Mouse (Mus musculus): ENCODE results near the gene Taco1. TPM values are rescaled to one million over a fixed set of nuclear protein-coding genes. Genes with fewer than 3 reads are reported as not detected.

The Taco1 gene
- polyA plus RNA-seq, 1 experiment from 2014 or later = 7.6 TPM

DNA sequence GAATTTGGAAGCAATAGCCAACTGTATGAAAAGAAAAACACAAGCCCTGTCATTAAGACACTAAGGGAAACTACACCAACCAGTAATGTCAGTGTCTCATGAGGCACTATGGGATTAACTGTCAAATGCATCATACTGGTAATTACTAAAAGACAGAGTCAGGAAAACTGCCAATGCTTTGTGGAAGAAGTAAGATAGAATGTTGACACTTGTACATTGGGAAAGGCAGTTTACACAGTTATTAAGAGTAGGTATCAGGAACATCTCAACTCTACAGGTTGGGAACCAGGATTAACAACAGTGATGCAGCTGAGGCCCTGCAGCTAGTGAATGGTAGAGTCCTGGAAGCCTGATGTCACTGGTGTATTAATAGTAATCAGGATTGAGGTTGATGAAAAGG lies 21.5 kb upstream of the Taco1 start:
- no peak for ATAC-seq (ENCODE audit: low FRiP score, low read depth)
- H3K4me3 ChIP-seq = no peak overlapping the region
- no peak overlapping the region for H3K4me2 ChIP-seq
- H3K9ac ChIP-seq = no peak overlapping the region
- no peaks in the 10 kb centered on the region for H3K27me3 ChIP-seq
- peaks cover 12% of the 10 kb centered on the region for H3K4me1 ChIP-seq (replicated peaks)
- peaks cover 23% of the 10 kb centered on the region for H3K36me3 ChIP-seq
- H3K9me3 ChIP-seq = no peaks in the 10 kb centered on the region
- H3K27ac ChIP-seq (replicated peaks) = no peak overlapping the region

DNA sequence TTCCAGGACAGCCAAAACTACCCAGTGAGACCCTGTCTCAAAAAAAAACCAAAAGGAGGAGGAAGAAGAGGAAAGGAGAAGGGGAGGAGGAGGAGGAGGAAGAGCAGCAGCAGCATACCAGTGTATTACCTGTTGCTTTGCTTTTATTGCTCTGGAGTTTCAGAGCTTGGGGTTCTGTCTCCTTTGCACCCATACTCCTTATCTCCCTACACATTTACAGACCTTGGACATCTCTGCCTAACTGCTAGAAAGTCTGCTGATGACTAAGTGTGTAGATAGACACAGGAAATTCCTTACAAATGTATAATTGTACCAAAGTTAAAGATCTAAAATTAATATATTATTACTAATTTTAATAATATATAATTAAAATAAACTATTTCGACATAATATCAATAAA lies 20.6 kb upstream of the Taco1 start:
- no peak overlapping the region for H3K9ac ChIP-seq
- 0 out of 2 replicates have a peak, but pooled peaks cover 6% of the 10 kb centered on the region for H3K4me1 ChIP-seq (replicated peaks)
- H3K27me3 ChIP-seq = no peaks in the 10 kb centered on the region
- H3K36me3 ChIP-seq = peaks cover 23% of the 10 kb centered on the region
- no peak overlapping the region for H3K4me2 ChIP-seq
- H3K4me3 ChIP-seq = no peak overlapping the region
- 97% methylated on average over 1 of the region's 1 CpGs for WGBS
- H3K9me3 ChIP-seq = no peaks in the 10 kb centered on the region
- no peak for ATAC-seq (ENCODE audit: low FRiP score, low read depth)
- no peak overlapping the region for H3K27ac ChIP-seq (replicated peaks)

DNA sequence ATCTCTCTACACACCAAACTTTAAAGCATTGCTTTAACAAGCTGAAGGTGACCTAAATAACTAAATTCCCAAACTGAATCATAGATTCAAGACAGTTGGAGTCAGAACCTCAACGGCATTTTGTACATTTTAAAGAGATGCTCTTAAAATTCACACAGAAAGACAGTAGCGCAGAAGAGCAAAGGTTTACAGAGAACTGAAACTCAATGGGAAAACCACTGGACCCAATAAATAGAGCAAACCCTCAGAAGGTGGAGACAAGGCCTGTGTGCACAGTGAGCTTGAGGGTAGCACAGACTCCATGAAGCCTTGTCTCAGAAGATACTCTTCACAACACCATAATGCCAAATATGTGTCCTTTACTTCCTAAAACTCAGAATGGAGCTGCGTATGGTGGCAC lies 20.1 kb upstream of the Taco1 start:
- Histone ChIP-seq H3K27ac (replicated peaks) (no peak overlapping the region), H3K27me3 (no peaks in the 10 kb centered on the region), H3K4me3 (no peak overlapping the region), H3K4me2 (no peak overlapping the region), H3K9me3 (no peaks in the 10 kb centered on the region), H3K9ac (no peak overlapping the region), H3K4me1 (replicated peaks) (0 out of 2 replicates have a peak, but pooled peaks cover under 1% of the 10 kb centered on the region), H3K36me3 (peaks cover 26% of the 10 kb centered on the region)
- no peak for ATAC-seq (ENCODE audit: low FRiP score, low read depth)
- WGBS = 95% methylated on average over 3 of the region's 3 CpGs

DNA sequence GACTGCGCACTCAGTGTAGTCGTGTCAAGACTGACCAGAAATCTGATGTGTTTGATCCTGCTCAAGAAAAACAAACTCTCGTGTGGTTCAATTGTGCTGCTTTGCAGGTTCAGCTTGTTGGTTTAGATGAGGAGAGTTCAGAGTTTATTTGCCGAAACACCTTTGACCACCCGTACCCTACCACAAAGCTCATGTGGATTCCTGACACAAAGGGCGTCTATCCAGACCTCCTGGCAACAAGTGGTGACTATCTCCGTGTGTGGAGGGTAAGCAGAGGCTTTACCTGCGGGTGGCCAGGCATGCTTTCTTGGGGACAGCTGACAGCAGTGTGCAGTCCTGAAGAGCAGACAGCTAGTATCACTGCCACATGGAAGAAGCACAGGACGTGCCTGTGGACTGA lies 19.3 kb upstream of the Taco1 start:
- Histone ChIP-seq H3K4me2 (no peak overlapping the region), H3K9me3 (no peaks in the 10 kb centered on the region), H3K36me3 (peaks cover 34% of the 10 kb centered on the region), H3K4me1 (replicated peaks) (no peaks in the 10 kb centered on the region), H3K9ac (no peak overlapping the region), H3K4me3 (no peak overlapping the region), H3K27me3 (no peaks in the 10 kb centered on the region), H3K27ac (replicated peaks) (no peak overlapping the region)
- ATAC-seq (ENCODE audit: low FRiP score, low read depth) = no peak
- WGBS = 88% methylated on average over 9 of the region's 9 CpGs

DNA sequence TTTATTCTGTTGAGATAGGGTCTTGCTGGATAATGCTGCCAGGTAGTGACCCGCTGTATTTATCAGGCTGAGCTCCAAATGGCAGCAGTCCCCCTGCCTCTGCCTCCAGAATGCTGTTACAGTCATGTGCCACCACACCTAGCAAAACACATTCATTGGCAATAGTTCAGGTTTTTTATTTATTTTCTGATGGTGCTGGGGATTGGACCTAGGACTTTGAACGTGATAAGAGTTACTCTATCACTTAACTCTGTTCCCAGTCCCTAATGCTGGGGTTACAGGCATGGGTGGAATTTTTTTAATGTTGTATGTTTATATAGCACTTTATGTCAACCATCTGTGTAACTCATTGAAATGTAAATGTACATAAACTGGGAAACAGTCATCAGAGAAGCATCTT lies 11.9 kb upstream of the Taco1 start:
- H3K4me2 ChIP-seq = no peak overlapping the region
- H3K9ac ChIP-seq = no peak overlapping the region
- no peak overlapping the region for H3K4me3 ChIP-seq
- ATAC-seq (ENCODE audit: low FRiP score, low read depth) = no peak
- no peaks in the 10 kb centered on the region for H3K27me3 ChIP-seq
- 96% methylated on average over 2 of the region's 2 CpGs for WGBS
- no peak overlapping the region for H3K27ac ChIP-seq (replicated peaks)
- H3K4me1 ChIP-seq (replicated peaks) = no peaks in the 10 kb centered on the region
- H3K36me3 ChIP-seq = peaks cover 84% of the 10 kb centered on the region
- H3K9me3 ChIP-seq = no peaks in the 10 kb centered on the region

DNA sequence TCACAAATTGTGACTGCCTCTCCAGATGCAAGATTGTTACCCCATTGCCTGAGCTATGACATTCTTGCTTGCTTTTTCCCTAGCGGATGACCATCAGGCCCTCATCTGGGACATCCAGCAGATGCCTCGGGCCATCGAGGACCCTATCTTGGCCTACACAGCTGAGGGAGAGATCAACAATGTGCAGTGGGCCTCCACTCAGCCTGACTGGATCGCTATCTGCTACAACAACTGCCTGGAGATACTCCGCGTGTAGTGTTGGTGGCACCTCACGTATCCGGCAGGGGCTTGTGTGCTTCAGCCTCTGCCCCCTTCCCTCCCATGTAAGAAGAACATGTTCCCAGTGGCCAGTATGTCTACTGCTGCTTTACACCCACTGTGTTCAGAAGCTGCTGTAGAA lies 11.3 kb upstream of the Taco1 start:
- Histone ChIP-seq H3K27ac (replicated peaks) (no peak overlapping the region), H3K36me3 (peaks cover 88% of the 10 kb centered on the region), H3K4me3 (no peak overlapping the region), H3K4me1 (replicated peaks) (no peaks in the 10 kb centered on the region), H3K9me3 (no peaks in the 10 kb centered on the region), H3K4me2 (no peak overlapping the region), H3K9ac (no peak overlapping the region), H3K27me3 (no peaks in the 10 kb centered on the region)
- 98% methylated on average over 8 of the region's 8 CpGs for WGBS
- no peak for ATAC-seq (ENCODE audit: low FRiP score, low read depth)

DNA sequence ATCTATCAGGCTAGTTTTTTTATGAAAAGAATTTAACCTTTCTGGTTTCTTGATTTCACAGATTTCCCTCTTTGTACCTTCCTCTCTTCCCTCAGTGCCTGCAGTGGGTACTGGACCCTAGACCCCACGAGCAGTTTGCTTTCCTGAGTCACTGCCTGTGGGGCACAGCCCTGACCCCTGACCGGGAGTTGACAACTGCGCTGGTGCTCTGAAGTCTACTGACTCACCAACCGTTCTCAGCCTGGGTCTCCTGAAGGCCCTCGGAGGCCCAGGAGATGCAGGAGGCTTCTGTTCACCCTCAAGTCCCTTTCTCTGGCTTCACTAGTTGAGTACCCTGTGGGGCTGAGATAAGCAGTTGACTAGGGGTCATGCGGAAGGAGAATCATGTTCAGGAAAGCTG lies 10.5 kb upstream of the Taco1 start:
- H3K4me2 ChIP-seq = no peak overlapping the region
- no peak overlapping the region for H3K9ac ChIP-seq
- no peaks in the 10 kb centered on the region for H3K4me1 ChIP-seq (replicated peaks)
- H3K27ac ChIP-seq (replicated peaks) = no peak overlapping the region
- H3K9me3 ChIP-seq = no peaks in the 10 kb centered on the region
- ATAC-seq (ENCODE audit: low FRiP score, low read depth) = no peak
- peaks cover 93% of the 10 kb centered on the region for H3K36me3 ChIP-seq
- H3K27me3 ChIP-seq = no peaks in the 10 kb centered on the region
- H3K4me3 ChIP-seq = no peak overlapping the region
- 93% methylated on average over 6 of the region's 6 CpGs for WGBS

DNA sequence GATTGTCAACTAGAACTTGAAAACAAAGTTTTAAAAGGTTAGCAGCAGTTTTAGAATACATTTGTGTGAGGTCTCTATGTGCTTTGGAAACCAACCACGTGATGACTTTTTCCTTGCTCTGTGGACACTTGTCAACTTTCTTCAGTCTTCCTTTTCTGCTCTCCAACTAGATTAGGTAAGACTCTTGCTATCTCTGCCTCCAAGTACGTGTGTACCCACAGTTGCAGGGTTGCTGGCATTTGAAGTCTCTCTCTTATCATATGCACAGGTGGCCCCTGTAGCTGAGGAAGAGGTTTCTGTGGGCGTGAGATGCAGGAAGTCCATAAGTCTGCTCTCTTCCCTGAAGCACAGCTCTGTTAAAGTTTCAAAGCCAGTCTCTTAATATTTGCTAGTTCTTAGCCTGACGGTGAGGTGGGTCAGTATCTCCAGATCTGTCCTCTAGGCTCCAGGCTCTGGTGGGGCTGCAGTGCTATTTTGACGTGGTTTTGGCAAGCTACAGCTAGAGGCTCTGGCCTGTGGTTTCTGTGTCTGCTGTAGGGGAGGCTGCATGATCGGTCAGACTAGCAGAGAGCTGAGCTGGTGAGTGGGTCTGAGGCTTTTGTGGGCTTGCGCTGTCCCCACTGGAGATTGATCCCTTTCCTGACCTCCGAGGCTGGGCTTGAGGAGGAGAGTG lies 8.9 kb upstream of the Taco1 start:
- WGBS = 95% methylated on average over 8 of the region's 8 CpGs
- H3K4me1 ChIP-seq (replicated peaks) = no peaks in the 10 kb centered on the region

DNA sequence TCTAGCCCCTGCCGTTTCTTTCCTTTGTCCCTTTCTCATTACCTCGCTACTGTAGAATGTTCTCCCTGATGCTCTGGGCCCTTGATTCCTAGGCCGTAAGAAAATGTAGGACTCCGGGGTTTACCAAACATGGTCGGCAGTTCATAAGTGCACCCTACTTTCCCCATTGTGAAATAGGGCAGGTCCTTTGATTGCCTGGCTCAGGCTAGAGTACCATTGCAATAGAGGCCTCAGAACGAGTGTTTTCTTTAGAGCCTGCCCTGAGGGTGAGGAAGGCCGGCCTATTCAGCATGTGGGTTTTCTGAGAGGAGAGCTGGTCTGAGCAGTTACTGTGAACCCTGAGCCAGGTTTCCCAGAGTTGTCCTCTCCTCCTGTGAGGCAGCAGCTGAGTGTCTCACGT lies 7.8 kb upstream of the Taco1 start:
- WGBS = 76% methylated on average over 8 of the region's 8 CpGs
- Histone ChIP-seq H3K27me3 (no peaks in the 10 kb centered on the region), H3K4me2 (no peak overlapping the region), H3K9ac (no peak overlapping the region), H3K4me3 (no peak overlapping the region), H3K9me3 (no peaks in the 10 kb centered on the region), H3K27ac (replicated peaks) (no peak overlapping the region), H3K4me1 (replicated peaks) (no peaks in the 10 kb centered on the region), H3K36me3 (peaks cover 70% of the 10 kb centered on the region)
- ATAC-seq (ENCODE audit: low FRiP score, low read depth) = no peak

More for the DNA sequence above, 8.9 kb upstream of the Taco1 start:
- Histone ChIP-seq H3K27ac (replicated peaks) (no peak overlapping the region), H3K9ac (no peak overlapping the region), H3K36me3 (peaks cover 80% of the 10 kb centered on the region), H3K9me3 (no peaks in the 10 kb centered on the region), H3K4me3 (no peak overlapping the region), H3K27me3 (no peaks in the 10 kb centered on the region), H3K4me2 (no peak overlapping the region)
- ATAC-seq (ENCODE audit: low FRiP score, low read depth) = no peak

DNA sequence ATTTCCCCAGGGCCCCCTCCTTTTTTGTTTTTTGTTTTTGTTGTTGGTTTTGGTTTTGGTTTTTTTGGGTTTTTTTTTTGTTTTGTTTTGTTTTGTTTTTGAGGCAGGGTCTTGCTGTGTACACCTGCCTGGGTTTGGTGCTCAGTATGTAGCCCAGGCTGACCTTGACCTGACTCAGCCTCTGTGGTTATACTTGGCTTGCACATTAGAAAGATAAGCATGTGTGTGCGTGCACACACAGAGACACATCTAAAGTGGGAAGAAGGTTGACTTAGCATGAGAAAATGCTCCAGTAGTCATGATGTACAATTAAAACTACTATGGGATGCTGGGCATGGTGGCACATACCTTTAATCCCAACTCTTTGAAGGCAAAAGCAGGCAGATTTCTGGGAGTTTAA lies 5.3 kb upstream of the Taco1 start:
- no peaks in the 10 kb centered on the region for H3K9me3 ChIP-seq
- H3K36me3 ChIP-seq = peaks cover 45% of the 10 kb centered on the region
- no peak overlapping the region for H3K4me3 ChIP-seq
- no peak for ATAC-seq (ENCODE audit: low FRiP score, low read depth)
- no peak overlapping the region for H3K4me2 ChIP-seq
- 94% methylated on average over 1 of the region's 1 CpGs for WGBS
- H3K27me3 ChIP-seq = no peaks in the 10 kb centered on the region
- H3K9ac ChIP-seq = no peak overlapping the region
- no peak overlapping the region for H3K27ac ChIP-seq (replicated peaks)
- H3K4me1 ChIP-seq (replicated peaks) = peaks cover 7% of the 10 kb centered on the region; the same call in 1 of the 2 replicates

DNA sequence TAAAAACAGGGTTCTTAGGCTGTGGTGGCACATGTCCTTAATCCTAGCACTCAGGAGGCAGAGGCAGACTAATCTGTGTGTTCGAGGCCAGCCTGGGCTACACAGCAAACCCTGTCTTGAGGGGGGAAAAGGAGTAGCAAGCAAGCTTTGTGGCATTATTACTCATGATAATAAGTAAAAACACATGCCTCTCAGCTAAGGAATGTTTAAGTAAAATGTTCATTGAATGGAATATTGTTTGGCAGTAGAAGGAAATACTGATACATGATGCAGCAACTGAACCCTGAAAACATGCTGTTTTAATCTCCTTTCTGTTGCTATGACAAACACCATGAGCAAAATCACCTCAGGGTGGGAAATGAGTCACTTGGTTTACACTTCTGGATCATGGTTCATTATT lies 4.5 kb upstream of the Taco1 start:
- no peak overlapping the region for H3K27ac ChIP-seq (replicated peaks)
- no peaks in the 10 kb centered on the region for H3K27me3 ChIP-seq
- H3K4me1 ChIP-seq (replicated peaks) = peaks cover 8% of the 10 kb centered on the region
- no peak for ATAC-seq (ENCODE audit: low FRiP score, low read depth)
- 94% methylated on average over 1 of the region's 1 CpGs for WGBS
- H3K36me3 ChIP-seq = peaks cover 37% of the 10 kb centered on the region
- H3K9ac ChIP-seq = no peak overlapping the region
- H3K4me3 ChIP-seq = no peak overlapping the region
- no peaks in the 10 kb centered on the region for H3K9me3 ChIP-seq
- H3K4me2 ChIP-seq = no peak overlapping the region

DNA sequence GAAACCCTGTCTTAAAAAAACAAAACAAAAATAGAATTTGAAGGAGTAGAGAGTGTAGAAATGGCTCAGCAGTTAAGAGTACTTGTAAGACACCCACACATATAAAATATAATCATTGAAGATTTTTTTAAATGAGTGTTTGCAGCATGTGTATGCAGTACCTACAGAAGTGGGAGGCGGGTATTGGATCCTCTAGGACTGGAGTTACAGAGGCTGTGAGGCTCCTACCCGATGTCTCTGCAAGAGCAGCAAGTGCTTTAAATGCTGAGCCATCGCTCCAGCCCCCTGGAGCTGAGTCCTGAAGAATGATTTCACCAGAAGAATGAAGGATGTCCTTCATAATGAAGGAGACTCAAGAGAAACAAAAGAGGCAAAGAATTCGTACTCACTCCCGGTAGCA lies 2.1 kb upstream of the Taco1 start:
- H3K4me1 ChIP-seq (replicated peaks) = peaks cover 19% of the 10 kb centered on the region
- no peak overlapping the region for H3K9ac ChIP-seq
- peaks cover 13% of the 10 kb centered on the region for H3K36me3 ChIP-seq
- no peaks in the 10 kb centered on the region for H3K9me3 ChIP-seq
- no peak for ATAC-seq (ENCODE audit: low FRiP score, low read depth)
- H3K4me2 ChIP-seq = no peak overlapping the region
- 90% methylated on average over 5 of the region's 5 CpGs for WGBS
- no peak overlapping the region for H3K4me3 ChIP-seq
- no peaks in the 10 kb centered on the region for H3K27me3 ChIP-seq
- H3K27ac ChIP-seq (replicated peaks) = no peak overlapping the region

Data from hindbrain, embryonic 15.5 days (tissue).